8 mouse cellular contexts compared by ENCODE assay signal in genomic region chr14:53806231-53806630, GRCm38 (mm10).
DNase-seq lines count a peak whose midpoint lies in the region; ATAC-seq lines count a peak whose summit lies in the region.

No protein-coding gene starts in this region.

- peak; percentile 56 for DNase-seq in kidney, adult 18-20 months
- peak; percentile 81 for DNase-seq in adrenal gland, postnatal 14 days
- peak; percentile 89 for DNase-seq in embryonic facial prominence, embryonic 11.5 days (ENCODE audit: low spot score)
- DNase-seq in kidney, postnatal 4 days: peak; percentile 80 to 81
- peak; percentile 6 to 22 for DNase-seq in lung, adult 18-20 months
- DNase-seq in retina, embryonic 14.5 days (ENCODE audit: low spot score): peak; percentile 80

- H3K4me1 ChIP-seq in kidney, embryonic 15.5 days: no peaks in the 10 kb centered on the region
- H3K4me1 ChIP-seq in embryonic facial prominence, embryonic 11.5 days (ENCODE audit: control insufficient read depth, insufficient read depth, low read length): no peaks in the 10 kb centered on the region

- WGBS in kidney, embryonic 15.5 days: 17% methylated on average over 3 of the region's 3 CpGs
- WGBS in embryonic facial prominence, embryonic 11.5 days: 11% methylated on average over 3 of the region's 3 CpGs

- H3K36me3 ChIP-seq in kidney, embryonic 15.5 days: no peaks in the 10 kb centered on the region
- H3K36me3 ChIP-seq in embryonic facial prominence, embryonic 11.5 days (replicated peaks; ENCODE audit: control insufficient read depth, insufficient read depth, low read depth, low read length): no peaks in the 10 kb centered on the region

- ATAC-seq in kidney, embryonic 15.5 days (replicated peaks; ENCODE audit: low FRiP score): no peak
- ATAC-seq in embryonic facial prominence, embryonic 11.5 days (replicated peaks; ENCODE audit: insufficient number of reproducible peaks, low FRiP score, low TSS enrichment, low read depth): no peak
- no peak for ATAC-seq in erythroblast, adult 5-6 weeks (replicated peaks; ENCODE audit: low FRiP score, poor library complexity, severe bottlenecking)

- H3K4me3 ChIP-seq in kidney, embryonic 15.5 days (replicated peaks): no peak overlapping the region
- H3K4me3 ChIP-seq in embryonic facial prominence, embryonic 11.5 days (ENCODE audit: low read depth, low read length): no peak overlapping the region

- no peak overlapping the region for H3K9ac ChIP-seq in kidney, embryonic 15.5 days
- H3K9ac ChIP-seq in embryonic facial prominence, embryonic 11.5 days (replicated peaks; ENCODE audit: low read length): no peak overlapping the region

- no peak overlapping the region for H3K27ac ChIP-seq in kidney, embryonic 15.5 days
- H3K27ac ChIP-seq in embryonic facial prominence, embryonic 11.5 days (replicated peaks; ENCODE audit: low read depth, low read length): no peak overlapping the region

- 0 out of 2 replicates have a peak, but pooled peaks cover 3% of the 10 kb centered on the region for H3K27me3 ChIP-seq in kidney, embryonic 15.5 days
- no peaks in the 10 kb centered on the region for H3K27me3 ChIP-seq in embryonic facial prominence, embryonic 11.5 days (ENCODE audit: control insufficient read depth, insufficient read depth, low read length)

- H3K4me2 ChIP-seq in kidney, embryonic 15.5 days: no peak overlapping the region
- H3K4me2 ChIP-seq in embryonic facial prominence, embryonic 11.5 days (ENCODE audit: low read depth, low read length): no peak overlapping the region

- H3K9me3 ChIP-seq in kidney, embryonic 15.5 days (replicated peaks): no peaks in the 10 kb centered on the region
- H3K9me3 ChIP-seq in embryonic facial prominence, embryonic 11.5 days (replicated peaks; ENCODE audit: control insufficient read depth, low read length): no peaks in the 10 kb centered on the region

Comparison
In these comparisons a context has a peak if more than half of its experiments do, and no peak if none do; other contexts are left out.
1. DNase-seq: peak in every context shown above with its lines; median percentile 89 in embryonic facial prominence, embryonic 11.5 days; 81 in adrenal gland, postnatal 14 days; 80 in kidney, postnatal 4 days; 80 in retina, embryonic 14.5 days; 56 in kidney, adult 18-20 months; 14 in lung, adult 18-20 months.